Mouse (Mus musculus): ENCODE results near the gene Tmem256. TPM values are rescaled to one million over a fixed set of nuclear protein-coding genes. Genes with fewer than 3 reads are reported as not detected.

Gene Tmem256
- polyA plus RNA-seq, 1 experiment from 2014 or later: 276 TPM

- WGBS: 99% methylated on average over 2 of the region's 2 CpGs
- no peak overlapping the region for H3K4me2 ChIP-seq (replicated peaks; ENCODE audit: low read depth, low read length)
- no peak for DNase-seq (ENCODE audit: low spot score)
- H3K4me1 ChIP-seq (replicated peaks; ENCODE audit: control insufficient read depth, insufficient read depth, low read length): no peaks in the 10 kb centered on the region
- H3K9ac ChIP-seq (ENCODE audit: low read depth, low read length): no peak overlapping the region
- H3K4me3 ChIP-seq (ENCODE audit: low read depth, low read length): no peak overlapping the region
- ATAC-seq (ENCODE audit: low FRiP score): no peak
- no peaks in the 10 kb centered on the region for H3K36me3 ChIP-seq (ENCODE audit: control insufficient read depth, insufficient read depth, low read length)
- H3K27ac ChIP-seq (ENCODE audit: low read depth, low read length): no peak overlapping the region
- H3K9me3 ChIP-seq (ENCODE audit: control insufficient read depth, low read length): no peaks in the 10 kb centered on the region
- no peaks in the 10 kb centered on the region for H3K27me3 ChIP-seq (ENCODE audit: control insufficient read depth, insufficient read depth, low read length)
Measured at GRCm38 (mm10) chr11:69870289-69871069, 32.2 kb downstream of the Tmem256 start.

GRCm38 (mm10) chr11:69871822-69872221 is 33.5 kb downstream of the Tmem256 start:
- 89% methylated on average over 7 of the region's 7 CpGs for WGBS
- no peak for DNase-seq (ENCODE audit: low spot score)
- Histone ChIP-seq H3K27ac (ENCODE audit: low read depth, low read length) (no peak overlapping the region), H3K4me1 (replicated peaks; ENCODE audit: control insufficient read depth, insufficient read depth, low read length) (no peaks in the 10 kb centered on the region), H3K9ac (ENCODE audit: low read depth, low read length) (no peak overlapping the region), H3K27me3 (ENCODE audit: control insufficient read depth, insufficient read depth, low read length) (no peaks in the 10 kb centered on the region), H3K4me2 (replicated peaks; ENCODE audit: low read depth, low read length) (no peak overlapping the region), H3K36me3 (ENCODE audit: control insufficient read depth, insufficient read depth, low read length) (no peaks in the 10 kb centered on the region), H3K9me3 (ENCODE audit: control insufficient read depth, low read length) (no peaks in the 10 kb centered on the region), H3K4me3 (ENCODE audit: low read depth, low read length) (no peak overlapping the region)
- ATAC-seq (ENCODE audit: low FRiP score): no peak

GRCm38 (mm10) chr11:69872451-69872850 is 34.1 kb downstream of the Tmem256 start:
- no peak for ATAC-seq (ENCODE audit: low FRiP score)
- WGBS: 84% methylated on average over 4 of the region's 4 CpGs

GRCm38 (mm10) chr11:69876186-69876585 is 37.9 kb downstream of the Tmem256 start:
- Histone ChIP-seq H3K4me1 (replicated peaks; ENCODE audit: control insufficient read depth, insufficient read depth, low read length) (no peaks in the 10 kb centered on the region; the same call in none of the 2 replicates), H3K36me3 (ENCODE audit: control insufficient read depth, insufficient read depth, low read length) (no peaks in the 10 kb centered on the region), H3K9ac (ENCODE audit: low read depth, low read length) (no peak overlapping the region), H3K4me3 (ENCODE audit: low read depth, low read length) (no peak overlapping the region), H3K4me2 (replicated peaks; ENCODE audit: low read depth, low read length) (no peak overlapping the region), H3K27me3 (ENCODE audit: control insufficient read depth, insufficient read depth, low read length) (no peaks in the 10 kb centered on the region), H3K27ac (ENCODE audit: low read depth, low read length) (no peak overlapping the region), H3K9me3 (ENCODE audit: control insufficient read depth, low read length) (no peaks in the 10 kb centered on the region)
- no peak for DNase-seq (ENCODE audit: low spot score)
- 71% methylated on average over 7 of the region's 7 CpGs for WGBS
- ATAC-seq (ENCODE audit: low FRiP score): no peak

More at GRCm38 (mm10) chr11:69872451-69872850, 34.1 kb downstream of the Tmem256 start:
- Histone ChIP-seq H3K4me1 (replicated peaks; ENCODE audit: control insufficient read depth, insufficient read depth, low read length) (no peaks in the 10 kb centered on the region), H3K27me3 (ENCODE audit: control insufficient read depth, insufficient read depth, low read length) (no peaks in the 10 kb centered on the region), H3K36me3 (ENCODE audit: control insufficient read depth, insufficient read depth, low read length) (no peaks in the 10 kb centered on the region), H3K27ac (ENCODE audit: low read depth, low read length) (no peak overlapping the region), H3K9me3 (ENCODE audit: control insufficient read depth, low read length) (no peaks in the 10 kb centered on the region), H3K4me2 (replicated peaks; ENCODE audit: low read depth, low read length) (no peak overlapping the region), H3K4me3 (ENCODE audit: low read depth, low read length) (no peak overlapping the region), H3K9ac (ENCODE audit: low read depth, low read length) (no peak overlapping the region)
- no peak for DNase-seq (ENCODE audit: low spot score)

- H3K27ac ChIP-seq (ENCODE audit: low read depth, low read length): no peak overlapping the region
- no peak overlapping the region for H3K4me3 ChIP-seq (ENCODE audit: low read depth, low read length)
- ATAC-seq (ENCODE audit: low FRiP score): peak; percentile 31; the same call in 1 of the 2 replicates
- peak; percentile 88 for DNase-seq (ENCODE audit: low spot score)
- H3K9me3 ChIP-seq (ENCODE audit: control insufficient read depth, low read length): no peaks in the 10 kb centered on the region
- H3K4me1 ChIP-seq (replicated peaks; ENCODE audit: control insufficient read depth, insufficient read depth, low read length): no peaks in the 10 kb centered on the region; the same call in none of the 2 replicates
- no peaks in the 10 kb centered on the region for H3K36me3 ChIP-seq (ENCODE audit: control insufficient read depth, insufficient read depth, low read length)
- peak overlapping the region; percentile 30; the same call in 1 of the 2 replicates for H3K4me2 ChIP-seq (replicated peaks; ENCODE audit: low read depth, low read length)
- H3K27me3 ChIP-seq (ENCODE audit: control insufficient read depth, insufficient read depth, low read length): no peaks in the 10 kb centered on the region
- 3% methylated on average over 12 of the region's 12 CpGs for WGBS
- no peak overlapping the region for H3K9ac ChIP-seq (ENCODE audit: low read depth, low read length)
Measured at GRCm38 (mm10) chr11:69876867-69877266, 38.6 kb downstream of the Tmem256 start.

GRCm38 (mm10) chr11:69877878-69878277 is 39.6 kb downstream of the Tmem256 start, which contains the start of gene Tmem95:
TSS of gene Tmem95 (minus strand) at chr11:69878018.
- Histone ChIP-seq H3K27me3 (ENCODE audit: control insufficient read depth, insufficient read depth, low read length) (no peaks in the 10 kb centered on the region), H3K4me1 (replicated peaks; ENCODE audit: control insufficient read depth, insufficient read depth, low read length) (no peaks in the 10 kb centered on the region; the same call in none of the 2 replicates), H3K9me3 (ENCODE audit: control insufficient read depth, low read length) (no peaks in the 10 kb centered on the region), H3K4me2 (replicated peaks; ENCODE audit: low read depth, low read length) (peak within 1 kb of the TSS; percentile 30; the same call in 1 of the 2 replicates), H3K36me3 (ENCODE audit: control insufficient read depth, insufficient read depth, low read length) (no peaks in the 10 kb centered on the region), H3K4me3 (ENCODE audit: low read depth, low read length) (peak within 1 kb of the TSS; percentile 4; the same call in 1 of the 2 replicates), H3K9ac (ENCODE audit: low read depth, low read length) (no peak within 1 kb of the TSS), H3K27ac (ENCODE audit: low read depth, low read length) (no peak within 1 kb of the TSS)
- 93% methylated on average over 11 of the region's 11 CpGs for WGBS
- no peak for DNase-seq (ENCODE audit: low spot score)
- ATAC-seq (ENCODE audit: low FRiP score): no peak

GRCm38 (mm10) chr11:69878399-69878798 is 40.1 kb downstream of the Tmem256 start:
- ATAC-seq (ENCODE audit: low FRiP score) (no peak), DNase-seq (ENCODE audit: low spot score) (no peak)
- no peaks in the 10 kb centered on the region for H3K9me3 ChIP-seq (ENCODE audit: control insufficient read depth, low read length)
- H3K9ac ChIP-seq (ENCODE audit: low read depth, low read length): no peak overlapping the region
- H3K27ac ChIP-seq (ENCODE audit: low read depth, low read length): no peak overlapping the region
- H3K4me1 ChIP-seq (replicated peaks; ENCODE audit: control insufficient read depth, insufficient read depth, low read length): no peaks in the 10 kb centered on the region; the same call in none of the 2 replicates
- H3K4me2 ChIP-seq (replicated peaks; ENCODE audit: low read depth, low read length): no peak overlapping the region
- no peaks in the 10 kb centered on the region for H3K36me3 ChIP-seq (ENCODE audit: control insufficient read depth, insufficient read depth, low read length)
- no peaks in the 10 kb centered on the region for H3K27me3 ChIP-seq (ENCODE audit: control insufficient read depth, insufficient read depth, low read length)
- H3K4me3 ChIP-seq (ENCODE audit: low read depth, low read length): no peak overlapping the region
- WGBS: 80% methylated on average over 3 of the region's 3 CpGs

GRCm38 (mm10) chr11:69878952-69879351 is 40.6 kb downstream of the Tmem256 start:
- H3K27ac ChIP-seq (ENCODE audit: low read depth, low read length): no peak overlapping the region
- no peaks in the 10 kb centered on the region for H3K36me3 ChIP-seq (ENCODE audit: control insufficient read depth, insufficient read depth, low read length)
- H3K9ac ChIP-seq (ENCODE audit: low read depth, low read length): no peak overlapping the region
- H3K4me3 ChIP-seq (ENCODE audit: low read depth, low read length): peak overlapping the region; percentile 4; the same call in 1 of the 2 replicates
- no peaks in the 10 kb centered on the region for H3K9me3 ChIP-seq (ENCODE audit: control insufficient read depth, low read length)
- 87% methylated on average over 6 of the region's 6 CpGs for WGBS
- no peaks in the 10 kb centered on the region; the same call in none of the 2 replicates for H3K4me1 ChIP-seq (replicated peaks; ENCODE audit: control insufficient read depth, insufficient read depth, low read length)
- no peaks in the 10 kb centered on the region for H3K27me3 ChIP-seq (ENCODE audit: control insufficient read depth, insufficient read depth, low read length)
- no peak overlapping the region for H3K4me2 ChIP-seq (replicated peaks; ENCODE audit: low read depth, low read length)
- ATAC-seq (ENCODE audit: low FRiP score) (no peak), DNase-seq (ENCODE audit: low spot score) (no peak)

- no peak for DNase-seq (ENCODE audit: low spot score)
- Histone ChIP-seq H3K27ac (ENCODE audit: low read depth, low read length) (no peak overlapping the region), H3K4me3 (ENCODE audit: low read depth, low read length) (no peak overlapping the region), H3K4me1 (replicated peaks; ENCODE audit: control insufficient read depth, insufficient read depth, low read length) (no peaks in the 10 kb centered on the region; the same call in none of the 2 replicates), H3K27me3 (ENCODE audit: control insufficient read depth, insufficient read depth, low read length) (no peaks in the 10 kb centered on the region), H3K4me2 (replicated peaks; ENCODE audit: low read depth, low read length) (peak overlapping the region; percentile 68), H3K9ac (ENCODE audit: low read depth, low read length) (no peak overlapping the region), H3K36me3 (ENCODE audit: control insufficient read depth, insufficient read depth, low read length) (no peaks in the 10 kb centered on the region), H3K9me3 (ENCODE audit: control insufficient read depth, low read length) (no peaks in the 10 kb centered on the region)
- no peak for ATAC-seq (ENCODE audit: low FRiP score)
- 58% methylated on average over 15 of the region's 15 CpGs for WGBS
Measured at GRCm38 (mm10) chr11:69879711-69880110, 41.4 kb downstream of the Tmem256 start.
